Mouse (Mus musculus) cerebellum, adult (tissue): ENCODE results near the gene Eif1.
A peak's percentile ranks its signal among the peaks of the same experiment; 100 is the strongest.
"Not testable (repeated sequence)": the region's sequence is repeated elsewhere in the genome, so short reads cannot be mapped to it uniquely, and the experiment has no call there.

Source experiments
- ATAC-seq: cut with Nextera tagmentation; 2 replicates; pipeline ENCODE4 v1.9.2; 2017; ENCODE audit warnings: mild to moderate bottlenecking, moderate library complexity, mixed read lengths; ENCODE audit not compliant: insufficient number of reproducible peaks, low FRiP score, low TSS enrichment

Eif1 gene

DNA sequence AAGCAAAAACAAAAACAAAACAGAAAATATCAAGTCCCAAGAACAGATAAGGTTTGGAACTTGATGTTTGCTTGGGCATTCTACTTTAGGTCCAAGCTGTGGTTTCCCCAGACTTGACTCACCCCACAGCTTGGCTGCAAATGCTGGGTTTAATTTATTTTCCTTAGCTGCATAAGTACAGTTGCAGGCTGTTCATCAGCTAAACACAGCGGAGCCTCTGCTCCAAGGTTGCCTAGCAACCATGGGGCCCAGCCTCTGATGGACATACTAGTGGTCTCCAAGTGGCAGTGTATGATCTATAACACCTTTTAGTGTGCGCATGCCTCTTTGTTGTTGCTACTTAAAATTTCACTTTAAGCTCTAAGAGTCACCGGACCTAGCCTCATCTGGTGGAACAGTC, 16.0 kb downstream of the Eif1 start:
- no peak for ATAC-seq

DNA sequence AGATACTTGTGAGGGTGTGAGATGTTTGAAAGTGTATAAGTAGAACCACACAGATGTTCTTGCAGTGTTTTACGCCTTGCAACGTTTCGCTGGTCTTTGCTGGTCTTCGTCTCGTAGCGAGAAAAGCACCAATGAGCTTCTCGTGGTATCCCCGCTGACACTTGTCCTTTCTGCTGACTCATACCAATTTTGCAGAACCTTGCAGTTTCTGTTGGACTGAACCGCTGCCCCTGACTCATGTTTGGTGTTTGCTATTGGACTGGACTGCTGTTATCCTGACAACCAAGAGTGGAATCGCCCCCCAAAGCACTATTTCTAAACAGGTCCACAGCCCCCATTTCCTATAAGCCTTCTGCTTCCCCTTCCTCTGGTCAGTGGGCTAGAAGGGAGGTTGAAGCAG, 24.6 kb downstream of the Eif1 start:
- ATAC-seq, result no peak

GRCm38 (mm10) chr11:100352076-100352857, 32.6 kb downstream of the Eif1 start:
- ATAC-seq, result no peak

DNA sequence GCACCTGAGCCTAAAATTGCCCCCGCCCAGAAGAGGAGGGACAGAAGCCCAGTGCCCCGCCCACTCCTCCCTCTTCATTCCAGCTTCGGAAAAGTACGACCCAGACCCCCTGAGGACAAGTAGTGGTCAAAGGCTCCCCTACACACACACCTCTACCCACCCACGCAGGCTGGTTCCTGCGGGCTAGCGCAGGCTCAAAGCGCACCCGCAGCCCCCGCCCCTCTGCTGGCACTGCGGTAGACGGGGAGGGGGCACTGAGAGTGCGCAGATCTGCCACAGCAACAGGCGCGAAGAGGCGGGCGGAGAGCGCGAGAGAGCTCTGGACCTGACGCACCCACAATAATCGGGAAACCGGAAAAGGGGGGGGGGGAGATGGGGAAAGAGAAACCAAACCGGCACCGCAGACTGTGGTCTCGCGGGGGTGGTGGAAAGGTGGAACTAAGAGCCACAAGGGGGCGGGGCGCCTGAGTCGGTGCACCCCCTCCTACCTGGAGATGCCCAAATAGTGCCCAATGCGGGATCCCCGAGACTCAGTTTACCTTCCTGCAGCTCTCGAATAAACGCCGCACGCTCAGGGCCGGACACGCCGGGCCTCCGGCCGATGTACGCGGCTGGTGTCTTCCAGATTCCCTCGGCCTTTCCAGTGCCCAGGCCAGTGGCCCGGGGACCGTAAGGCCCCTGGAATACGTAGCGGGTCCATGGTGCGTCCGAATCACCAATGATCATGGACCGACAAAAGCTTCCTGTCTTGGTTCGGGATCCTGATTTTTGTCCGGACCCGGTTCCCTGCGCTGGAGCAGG, 35.7 kb downstream of the Eif1 start:
- peak; percentile 28; the same call in 1 of the 2 replicates for ATAC-seq

DNA sequence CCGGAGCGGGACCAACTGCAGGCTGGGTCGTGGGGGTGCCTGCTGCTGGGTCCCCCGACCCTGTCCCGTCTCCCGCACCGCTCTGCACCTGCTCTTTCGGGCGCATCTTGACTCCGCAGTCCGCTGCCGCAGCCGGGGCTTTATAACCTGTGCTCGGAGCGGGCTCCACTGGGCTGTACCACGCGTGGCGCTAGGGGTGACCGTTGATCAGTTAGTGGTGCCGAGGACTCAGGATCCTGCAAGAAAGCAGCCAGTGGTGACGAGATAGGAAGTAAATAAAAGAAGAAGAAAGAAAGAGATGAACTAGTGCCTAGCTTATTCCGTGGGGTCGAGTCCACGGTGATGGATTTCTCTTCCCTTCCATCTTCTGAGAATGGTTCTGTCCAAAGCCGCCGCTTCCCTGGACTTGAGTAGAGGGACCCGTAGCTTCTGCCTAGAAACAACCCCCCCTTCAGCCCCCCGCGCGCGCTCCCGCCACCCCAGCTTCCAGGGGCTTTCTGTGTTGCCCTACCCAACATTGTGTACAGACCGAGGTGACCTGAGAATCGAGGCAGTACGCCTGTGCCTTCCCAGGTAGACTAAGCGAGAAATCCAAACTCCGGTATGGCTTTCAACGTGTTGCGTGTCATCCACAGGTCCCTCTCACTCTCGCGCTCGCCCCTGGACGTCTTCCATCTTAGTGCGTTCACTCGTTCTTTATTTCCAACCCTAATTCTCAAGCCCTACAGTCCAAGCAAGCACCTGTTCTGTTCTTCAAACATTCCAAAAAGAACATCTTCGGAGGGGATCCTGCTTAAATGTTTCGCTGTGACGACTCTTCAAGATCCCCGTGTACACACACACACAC, 36.5 kb downstream of the Eif1 start, which contains the start of gene Hap1:
Hap1 (minus strand) TSS at position 157 of the 847 bp plus-strand sequence.
- ATAC-seq, result peak; percentile 52; the same call in 1 of the 2 replicates

DNA sequence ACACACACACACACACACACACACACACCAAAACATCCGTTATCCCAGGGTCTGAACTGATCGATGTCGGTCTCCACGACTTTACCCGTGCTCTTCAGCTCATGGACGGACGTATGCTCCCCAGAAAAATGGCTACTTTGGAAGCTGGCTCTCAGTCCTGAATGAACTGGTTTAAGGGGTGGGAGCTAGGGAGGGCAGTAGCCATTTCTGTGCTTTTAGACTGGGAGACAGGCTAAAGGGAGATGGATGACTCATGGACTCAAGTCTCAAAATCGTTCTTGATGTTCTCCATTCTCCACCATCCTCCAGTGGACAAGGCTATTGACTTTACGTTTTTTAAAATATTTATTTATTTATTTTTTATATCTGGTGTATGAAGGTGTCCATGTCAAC, 37.1 kb downstream of the Eif1 start:
- no peak for ATAC-seq

- ATAC-seq, result no peak
These were observed 37.7 kb downstream of the Eif1 start for GRCm38 (mm10) chr11:100357408-100357807.

GRCm38 (mm10) chr11:100360175-100360574, 40.5 kb downstream of the Eif1 start:
- no peak for ATAC-seq

DNA sequence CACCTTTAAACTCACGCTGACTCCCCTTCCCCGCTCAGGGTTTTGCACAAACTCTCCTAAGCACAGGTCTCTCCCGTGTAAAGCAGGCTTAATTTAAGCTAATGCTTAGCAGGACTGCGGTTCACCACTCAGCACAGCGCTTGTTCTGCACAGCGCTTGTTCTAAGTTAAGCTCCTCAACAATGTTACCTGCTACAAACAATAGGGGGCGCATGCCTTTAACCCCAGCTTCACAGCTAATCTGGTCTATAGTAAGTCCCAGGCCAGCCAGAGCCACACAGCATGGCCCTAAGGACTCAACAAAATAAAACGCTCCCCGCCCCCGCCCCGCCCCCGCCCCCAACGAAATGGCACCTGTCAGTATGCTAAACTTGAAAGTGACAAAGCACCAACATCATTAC, 41.4 kb downstream of the Eif1 start:
- ATAC-seq, result not testable (repeated sequence)

DNA sequence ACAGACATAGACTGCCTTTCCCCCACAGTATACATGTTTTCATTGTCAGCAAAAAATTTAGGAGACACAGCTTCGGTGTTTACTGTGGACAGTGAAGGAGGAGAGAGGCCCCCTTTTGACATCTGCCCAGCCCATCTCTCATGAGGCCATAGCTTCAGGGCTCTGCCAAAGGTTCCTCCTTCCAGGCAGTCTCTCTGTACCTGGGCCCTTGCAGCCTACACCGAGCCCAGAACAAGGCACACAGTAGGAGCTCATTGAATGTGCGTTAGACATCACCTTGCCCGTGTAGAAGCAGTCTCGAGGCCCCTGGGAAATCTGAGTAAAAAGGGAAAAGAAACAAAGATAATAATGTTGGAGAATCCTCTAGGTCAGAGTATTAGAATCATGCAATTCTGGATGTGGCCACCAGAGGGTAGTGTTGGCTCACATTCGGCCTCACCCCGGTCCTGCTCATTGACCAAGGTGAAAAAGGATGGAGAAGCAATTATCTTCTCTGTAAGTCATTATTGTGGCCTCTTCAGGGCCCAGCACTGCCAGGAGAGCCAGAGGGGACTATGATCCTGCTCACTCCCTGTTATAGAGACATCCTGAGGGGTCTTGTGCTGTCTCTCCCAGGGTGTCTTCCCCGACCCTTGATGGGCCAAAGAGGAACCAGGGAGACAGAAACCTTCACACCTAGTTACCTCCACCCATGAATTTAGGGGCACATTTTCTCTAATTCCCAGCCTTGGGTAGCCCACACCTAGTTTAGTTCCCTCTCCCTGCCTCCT, 42.7 kb downstream of the Eif1 start:
- ATAC-seq, result peak; percentile 56; the same call in 1 of the 2 replicates

DNA sequence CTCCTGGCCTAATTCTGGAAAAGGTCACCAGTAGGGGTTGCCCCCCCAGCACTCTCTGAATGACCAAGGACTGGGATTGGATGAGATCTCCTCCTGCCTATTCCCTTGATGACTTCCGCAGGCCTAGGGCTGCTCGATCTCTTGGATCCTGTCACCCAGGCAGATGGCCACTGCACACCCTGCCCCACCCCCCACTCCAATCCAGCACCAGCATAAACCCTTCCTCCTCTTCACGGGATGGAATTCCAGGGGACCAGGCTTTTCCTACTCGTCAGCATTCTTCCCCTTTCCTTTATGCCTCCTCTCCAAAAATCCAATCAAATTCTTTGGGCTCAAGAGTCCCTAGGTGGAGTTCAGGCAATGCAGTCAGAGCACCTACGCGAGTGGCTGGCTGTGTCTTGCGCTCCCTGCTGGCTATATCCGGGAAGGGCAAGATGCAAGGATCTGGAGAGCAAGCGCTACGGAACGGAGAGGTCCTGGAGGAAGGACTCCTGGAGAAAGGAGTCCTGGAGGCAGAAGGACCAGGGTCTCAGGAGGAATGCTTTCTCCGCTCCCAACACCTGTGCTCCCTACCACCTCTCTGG, 43.4 kb downstream of the Eif1 start:
- ATAC-seq, result 0 out of 2 replicates have a peak, but pooled peaks have one; percentile 50

DNA sequence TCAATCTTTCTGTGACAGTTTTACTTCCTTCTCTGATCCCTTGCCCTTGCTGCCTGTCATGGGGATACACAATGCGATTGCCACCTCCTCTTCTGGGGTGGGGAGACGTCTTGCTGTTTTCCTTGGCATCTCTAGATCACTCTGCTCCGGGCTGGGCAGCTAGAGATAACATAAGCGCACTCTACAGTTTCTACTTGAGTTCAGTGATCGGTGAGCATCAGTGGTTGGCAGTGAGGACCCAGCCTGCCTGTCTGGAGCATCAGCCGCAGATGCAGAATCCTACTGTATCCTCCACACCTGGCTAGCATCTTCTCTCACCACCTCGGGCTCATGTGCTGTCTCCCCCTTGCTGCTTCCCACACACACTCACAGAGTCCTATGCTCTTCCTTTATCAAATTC, 49.5 kb downstream of the Eif1 start:
- no peak for ATAC-seq

DNA sequence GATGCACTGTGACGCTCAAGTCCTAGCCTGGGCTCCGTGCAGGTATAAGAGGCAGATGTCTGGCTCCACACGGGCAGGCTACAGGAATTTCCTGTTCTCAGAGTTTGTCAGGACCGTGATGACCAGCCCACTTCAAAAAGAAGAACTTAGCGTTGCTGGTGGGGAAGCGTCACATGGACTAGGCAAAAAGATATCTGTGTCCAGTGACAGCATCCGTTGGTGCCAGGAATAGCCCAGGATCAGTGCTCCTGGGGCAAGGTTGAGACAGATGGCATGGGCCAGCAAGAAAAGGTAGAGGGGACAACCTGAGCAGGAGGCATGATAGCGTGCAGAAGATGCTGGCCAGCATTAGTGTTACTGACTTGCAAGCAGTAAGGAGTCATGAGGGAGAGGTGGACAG, 50.1 kb downstream of the Eif1 start:
- ATAC-seq, result no peak
